Mouse (Mus musculus) forebrain, postnatal 0 days (tissue): ENCODE results near the gene Alyref. TPM values are rescaled to one million over a fixed set of nuclear protein-coding genes. Genes with fewer than 3 reads are reported as not detected.
A peak's percentile ranks its signal among the peaks of the same experiment; 100 is the strongest.

Experiments
- ATAC-seq: fragments of 200-750 bp; cut with Nextera tagmentation; 2 replicates; pipeline ENCODE4 v1.8.0; 2017; ENCODE audit warnings: mild to moderate bottlenecking, moderate library complexity
- DNase-seq: peaks from one replicate; pipeline ENCODE4 v3.0.0-alpha.2; 2015
- H3K27ac ChIP-seq: fragments of 300-500 bp; sonication (generic); 2 replicates; pipeline ENCODE4 v1.5.1; 2014; ENCODE audit warnings: low read depth, mild to moderate bottlenecking, antibody characterized with exemption, low read length, moderate library complexity, mixed read lengths
- H3K27me3 ChIP-seq: fragments of 300-500 bp; sonication (generic); 2 replicates; pipeline ENCODE4 v1.6.1; 2014; ENCODE audit warnings: mild to moderate bottlenecking, low read length, mixed read lengths; ENCODE audit not compliant: insufficient read depth
- H3K36me3 ChIP-seq: fragments of 300-500 bp; sonication (generic); 2 replicates; pipeline ENCODE4 v1.6.1; 2014; ENCODE audit warnings: mild to moderate bottlenecking, moderate library complexity; ENCODE audit not compliant: insufficient read depth
- H3K4me1 ChIP-seq: fragments of 300-500 bp; sonication (generic); 2 replicates; pipeline ENCODE4 v1.6.1; 2014; ENCODE audit warnings: antibody characterized with exemption; ENCODE audit not compliant: insufficient read depth
- H3K4me2 ChIP-seq: fragments of 300-500 bp; sonication (generic); 2 replicates; pipeline ENCODE4 v1.6.1; 2014; ENCODE audit warnings: low read depth, mild to moderate bottlenecking, moderate library complexity
- H3K4me3 ChIP-seq: fragments of 300-500 bp; sonication (generic); 2 replicates; pipeline ENCODE4 v1.5.1; 2014; ENCODE audit warnings: low read depth, low read length, mixed read lengths
- H3K9ac ChIP-seq: fragments of 300-500 bp; sonication (generic); 2 replicates; pipeline ENCODE4 v1.6.1; 2014; ENCODE audit warnings: mild to moderate bottlenecking
- H3K9me3 ChIP-seq: fragments of 300-500 bp; sonication (generic); 2 replicates; pipeline ENCODE4 v1.6.1; 2016; ENCODE audit warnings: low read length
- CTCF ChIP-seq: sonication (generic); IDR thresholded peaks from 2 replicates; pipeline ENCODE4 v1.5.1; 2016; ENCODE audit warnings: antibody characterized with exemption, control low read depth, low read depth
- WGBS: fragments of 180-500 bp; shearing (Covaris S2); extraction: QIAGEN DNeasy Blood & Tissue Kit; methylation state at CpG from one replicate; pipeline ENCODE4 v1.1.7; 2014; 5-methylcytosine and 5-hydroxymethylcytosine counted together
- polyA plus RNA-seq: library from polyadenylated mRNA; unstranded; fragments of >200 nt; fragmentation: Nextera tagmentation; extraction: Ambion mirVana; gene quantifications from 2 replicates; pipeline ENCODE4 v1.2.1, GENCODE M21; 2015
- total RNA-seq: library from RNA; depleted of rRNA; stranded (reverse); fragments of >200 nt; gene quantifications from 2 replicates; pipeline ENCODE4 v1.2.3, GENCODE M21; 2014

The Alyref gene
- total and polyA plus RNA-seq, 2 experiments from 2014 or later = 111 to 207 TPM

DNA sequence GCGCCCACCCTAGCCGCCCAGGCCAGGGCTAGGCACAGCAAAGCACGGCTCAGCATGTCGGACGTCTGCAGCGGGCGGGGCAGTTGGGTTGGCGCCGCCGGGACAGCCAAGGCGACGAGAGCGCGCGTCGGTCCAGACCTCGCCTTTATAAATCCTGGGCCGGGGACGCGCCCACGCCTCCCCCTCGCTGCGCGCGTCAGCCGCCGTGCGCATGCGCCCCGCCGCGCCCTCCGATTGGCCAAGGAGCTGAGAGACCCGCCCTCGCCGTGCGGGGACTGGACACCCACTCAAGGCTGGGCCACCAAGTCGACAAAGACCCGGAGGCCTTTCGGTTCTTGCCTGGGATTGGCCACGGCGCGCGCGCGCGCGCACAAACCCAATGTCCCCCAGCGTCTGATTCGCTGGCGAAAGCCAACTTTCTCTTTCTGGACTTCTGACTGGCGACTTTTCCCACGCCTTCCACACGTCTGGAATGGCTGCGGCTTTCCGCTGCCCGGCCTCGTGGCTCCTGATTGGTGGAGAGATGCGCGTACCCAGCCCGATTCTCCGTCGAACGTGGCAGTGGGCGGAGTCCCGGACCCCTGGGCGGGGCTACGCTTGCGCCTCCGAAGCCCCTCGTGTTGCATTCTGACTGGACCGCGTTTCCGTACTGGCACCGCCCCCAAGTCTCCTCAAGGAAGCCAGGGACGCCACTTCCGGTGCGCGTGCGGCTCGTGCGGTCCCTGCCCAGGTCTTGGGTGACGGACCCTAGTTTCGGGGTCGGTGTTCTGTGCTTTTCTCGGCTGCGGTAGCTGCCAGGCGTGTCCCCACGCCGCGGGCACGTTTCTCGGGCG, 25.2 kb downstream of the Alyref start, which contains the start of gene P4hb:
Gene P4hb, minus strand, starts transcription at position 502 of the 833 bp plus-strand sequence.
- Histone ChIP-seq H3K27me3 (no peaks in the 10 kb centered on the region), H3K9ac (peak within 1 kb of the TSS; percentile 72), H3K36me3 (peaks cover 36% of the 10 kb centered on the region), H3K4me1 (0 out of 2 replicates have a peak, but pooled peaks cover 7% of the 10 kb centered on the region), H3K4me2 (peak within 1 kb of the TSS; percentile 73), H3K9me3 (no peaks in the 10 kb centered on the region), H3K27ac (peak within 1 kb of the TSS; percentile 84), H3K4me3 (peak within 1 kb of the TSS; percentile 71)
- TF ChIP-seq CTCF = no peak; the same call in 1 of the 2 replicates
- 2% methylated on average over 93 of the region's 94 CpGs for WGBS
- ATAC-seq (peak; percentile 96), DNase-seq (peak; percentile 100)

DNA sequence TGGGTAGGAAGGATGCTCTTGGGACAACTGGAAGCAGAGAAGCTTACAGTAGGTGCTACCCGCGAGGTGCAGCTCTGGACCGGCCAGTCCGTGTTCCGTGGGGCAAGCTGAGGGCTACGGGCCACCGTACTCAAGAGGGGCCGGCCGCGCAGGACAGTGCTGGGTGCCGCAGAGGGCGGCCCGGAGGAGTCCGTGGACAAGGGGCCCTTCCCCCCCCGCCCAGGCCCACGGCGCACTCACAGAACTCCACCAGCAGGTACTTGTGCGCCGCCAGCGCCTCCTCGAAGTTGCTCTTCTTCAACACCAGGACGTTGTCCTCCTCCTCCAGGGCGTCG, 25.8 kb downstream of the Alyref start:
- peak overlapping the region; percentile 59 for H3K4me2 ChIP-seq
- no peaks in the 10 kb centered on the region for H3K27me3 ChIP-seq
- ATAC-seq (no peak; the same call in 1 of the 2 replicates), DNase-seq (no peak)
- 0 out of 2 replicates have a peak, but pooled peaks have one; percentile 25 for TF ChIP-seq CTCF
- 0 out of 2 replicates have a peak, but pooled peaks cover 7% of the 10 kb centered on the region for H3K4me1 ChIP-seq
- peaks cover 36% of the 10 kb centered on the region for H3K36me3 ChIP-seq
- H3K9me3 ChIP-seq = no peaks in the 10 kb centered on the region
- H3K27ac ChIP-seq = peak overlapping the region; percentile 70
- H3K9ac ChIP-seq = peak overlapping the region; percentile 72
- peak overlapping the region; percentile 71 for H3K4me3 ChIP-seq
- WGBS = 0% methylated on average over 23 of the region's 24 CpGs

DNA sequence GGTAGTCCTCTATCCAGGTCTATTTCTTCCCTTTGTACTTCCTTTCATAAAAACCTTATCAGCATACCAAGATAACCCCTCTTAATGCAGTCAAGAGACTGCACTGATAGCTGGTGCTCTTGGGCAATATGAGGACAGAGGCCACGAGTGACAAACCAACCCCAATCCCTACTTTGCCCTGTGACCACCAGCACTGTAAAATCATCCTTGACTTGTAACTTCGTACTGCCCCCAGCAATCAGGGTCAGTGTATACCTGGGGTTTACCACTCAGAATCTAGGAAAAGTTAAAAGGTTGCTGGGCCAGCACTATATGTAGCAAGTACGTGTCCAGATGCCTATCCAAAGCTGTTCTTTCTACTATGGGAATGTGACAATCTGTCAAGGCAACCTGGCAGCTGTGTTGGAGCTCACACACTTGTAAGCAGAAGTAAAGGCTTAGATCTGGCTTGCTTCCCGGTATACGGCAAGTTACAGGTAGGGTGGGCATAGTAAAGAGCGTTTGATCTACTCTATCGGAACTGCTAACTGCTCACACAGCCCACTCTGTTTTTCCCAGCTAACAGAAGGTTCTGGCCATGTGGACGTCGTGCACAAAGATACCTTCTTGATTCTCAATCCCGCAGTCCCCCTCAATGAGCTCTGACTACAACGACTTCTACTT, 26.3 kb downstream of the Alyref start:
- Histone ChIP-seq H3K4me2 (peak overlapping the region; percentile 59), H3K36me3 (peaks cover 39% of the 10 kb centered on the region), H3K4me1 (0 out of 2 replicates have a peak, but pooled peaks cover 7% of the 10 kb centered on the region), H3K9me3 (no peaks in the 10 kb centered on the region), H3K27ac (no peak overlapping the region), H3K9ac (peak overlapping the region; percentile 72), H3K27me3 (no peaks in the 10 kb centered on the region), H3K4me3 (peak overlapping the region; percentile 71)
- ATAC-seq (no peak), DNase-seq (no peak)
- no peak for TF ChIP-seq CTCF
- WGBS = 13% methylated on average over 11 of the region's 11 CpGs

DNA sequence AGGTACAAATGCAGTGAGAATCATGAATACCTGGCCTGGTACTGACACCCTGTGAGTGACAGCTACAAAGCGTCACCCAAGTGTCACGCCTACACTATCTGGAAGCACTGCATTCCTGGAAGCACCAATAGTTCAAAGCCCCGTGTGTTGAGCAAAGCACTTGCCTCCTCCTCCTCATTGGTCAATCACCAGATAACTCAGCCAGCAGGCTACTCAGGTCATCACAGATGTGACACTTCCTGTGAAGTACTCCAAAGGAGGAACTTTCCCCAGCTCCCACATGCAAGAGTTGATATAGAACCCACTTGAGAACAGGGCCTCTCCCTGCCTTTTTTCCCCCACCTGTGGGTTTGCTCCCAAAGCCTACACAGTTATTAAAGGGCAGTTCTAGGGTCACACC, 27.0 kb downstream of the Alyref start:
- 79% methylated on average over 3 of the region's 3 CpGs for WGBS
- Histone ChIP-seq H3K4me1 (0 out of 2 replicates have a peak, but pooled peaks cover 7% of the 10 kb centered on the region), H3K9ac (no peak overlapping the region), H3K27ac (no peak overlapping the region), H3K4me2 (no peak overlapping the region; the same call in 1 of the 2 replicates), H3K9me3 (no peaks in the 10 kb centered on the region), H3K27me3 (no peaks in the 10 kb centered on the region), H3K36me3 (peaks cover 46% of the 10 kb centered on the region), H3K4me3 (no peak overlapping the region; the same call in 1 of the 2 replicates)
- no peak for DNase-seq
- no peak for TF ChIP-seq CTCF
- no peak for ATAC-seq

DNA sequence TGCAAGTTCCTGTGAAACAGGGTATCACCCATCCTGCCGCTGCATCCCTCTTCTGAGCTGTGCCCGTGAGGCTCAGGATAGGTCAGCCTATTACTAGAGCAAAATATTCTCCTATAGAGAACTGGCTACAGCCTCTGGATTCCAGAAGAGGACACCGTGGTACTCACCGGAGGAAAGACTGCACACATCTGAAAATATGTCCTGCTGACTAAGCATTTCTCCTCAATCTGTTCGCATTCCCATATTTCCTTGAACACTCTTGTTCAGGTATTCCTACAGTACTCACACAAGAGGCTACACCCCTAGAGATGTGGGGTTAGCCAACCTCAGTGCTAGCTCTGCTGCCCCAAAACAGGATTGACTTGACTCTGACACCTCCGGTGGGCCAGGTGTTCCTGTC, 29.8 kb downstream of the Alyref start:
- no peak for TF ChIP-seq CTCF
- no peak overlapping the region for H3K9ac ChIP-seq
- no peak overlapping the region for H3K4me3 ChIP-seq
- no peak overlapping the region for H3K4me2 ChIP-seq
- 0 out of 2 replicates have a peak, but pooled peaks cover 4% of the 10 kb centered on the region for H3K4me1 ChIP-seq
- H3K27ac ChIP-seq = no peak overlapping the region
- no peak for DNase-seq
- H3K27me3 ChIP-seq = no peaks in the 10 kb centered on the region
- ATAC-seq = no peak
- H3K36me3 ChIP-seq = peaks cover 72% of the 10 kb centered on the region
- H3K9me3 ChIP-seq = no peaks in the 10 kb centered on the region
- 93% methylated on average over 6 of the region's 6 CpGs for WGBS

DNA sequence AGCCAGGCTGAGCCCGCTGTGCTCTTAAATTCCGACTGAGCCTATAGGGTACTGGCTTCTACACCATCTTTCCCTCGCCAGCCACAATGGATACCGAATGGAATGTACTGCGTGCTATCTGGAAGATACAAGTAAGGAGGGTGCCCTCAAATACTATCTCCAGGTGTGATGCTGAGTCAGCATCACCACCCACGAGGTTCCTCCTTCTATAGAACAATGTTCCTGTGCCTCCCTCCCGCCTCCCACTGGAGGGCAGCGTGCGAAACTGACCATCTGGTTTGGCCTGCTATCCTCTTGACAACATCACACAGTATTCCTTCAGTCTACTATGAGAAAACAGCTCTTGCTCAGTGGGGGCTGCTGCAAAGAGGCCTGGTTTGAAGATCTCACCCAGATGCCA, 33.1 kb downstream of the Alyref start:
- no peak for TF ChIP-seq CTCF
- Histone ChIP-seq H3K36me3 (peaks cover 90% of the 10 kb centered on the region), H3K4me1 (no peaks in the 10 kb centered on the region), H3K9me3 (no peaks in the 10 kb centered on the region), H3K9ac (no peak overlapping the region), H3K27ac (no peak overlapping the region), H3K4me3 (no peak overlapping the region), H3K27me3 (no peaks in the 10 kb centered on the region), H3K4me2 (no peak overlapping the region)
- DNase-seq (no peak), ATAC-seq (no peak)
- WGBS = 87% methylated on average over 9 of the region's 9 CpGs

DNA sequence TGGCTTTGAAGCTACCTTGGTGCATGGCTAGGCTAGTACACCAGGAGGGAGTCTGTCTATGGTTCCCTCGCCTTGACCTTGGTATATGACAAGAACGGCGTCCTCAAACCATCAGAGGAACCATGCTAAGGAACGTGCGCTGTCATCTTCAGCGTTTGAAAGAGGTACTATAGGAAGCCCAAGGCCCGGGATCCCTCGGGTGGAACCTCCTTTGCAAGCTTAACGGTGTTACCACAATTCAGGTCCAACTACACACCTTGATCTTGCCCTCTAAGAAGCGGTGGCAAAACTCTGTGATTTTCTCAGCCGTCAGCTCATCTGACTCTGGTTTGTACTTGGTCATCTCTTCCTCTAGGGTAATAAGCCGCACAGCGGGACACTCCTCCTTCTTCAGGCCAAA, 35.2 kb downstream of the Alyref start:
- no peak overlapping the region for H3K27ac ChIP-seq
- H3K36me3 ChIP-seq = peaks cover 84% of the 10 kb centered on the region
- H3K27me3 ChIP-seq = no peaks in the 10 kb centered on the region
- TF ChIP-seq CTCF = no peak
- DNase-seq = no peak
- ATAC-seq = no peak
- WGBS = 96% methylated on average over 13 of the region's 13 CpGs
- H3K9me3 ChIP-seq = no peaks in the 10 kb centered on the region
- no peak overlapping the region for H3K9ac ChIP-seq
- no peak overlapping the region for H3K4me3 ChIP-seq
- no peak overlapping the region for H3K4me2 ChIP-seq
- H3K4me1 ChIP-seq = no peaks in the 10 kb centered on the region
